8 mouse cellular contexts compared by ENCODE assay signal in the genomic region with DNA sequence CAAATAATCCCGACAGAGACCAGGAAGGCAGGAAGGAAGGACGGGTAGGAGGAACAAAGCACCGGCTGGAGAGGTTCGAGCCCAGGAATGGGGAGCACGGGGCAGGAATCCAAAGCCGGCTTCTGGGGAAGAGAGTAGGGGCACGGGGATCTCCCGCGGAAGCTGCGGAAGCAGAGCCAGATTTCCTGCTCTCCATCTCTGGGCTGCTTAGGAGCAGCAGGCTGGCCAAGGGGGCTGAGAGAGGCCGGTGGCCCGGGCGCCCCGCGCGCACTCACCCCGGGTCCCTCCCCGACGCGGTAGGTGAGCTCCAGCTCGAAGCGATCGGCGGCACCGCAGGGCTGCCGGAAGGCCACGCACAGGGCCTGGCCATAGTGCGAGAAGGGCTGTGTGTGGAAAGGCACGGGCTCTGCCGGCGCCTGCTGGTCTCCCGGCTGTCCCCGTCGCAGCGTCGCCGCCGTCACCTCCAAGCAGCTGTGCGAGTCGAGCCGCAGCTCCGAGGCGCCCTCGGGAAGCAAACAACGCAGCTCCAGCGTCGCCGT. TPM values are rescaled to one million over a fixed set of nuclear protein-coding genes. Genes with fewer than 3 reads are reported as not detected.
DNase-seq lines count a peak whose midpoint lies in the region; ATAC-seq and TF ChIP-seq lines count a peak whose summit lies in the region.

No protein-coding gene starts in this region.

- H3K4me3 ChIP-seq in lung, adult 2 months (replicated peaks; ENCODE audit: extremely low read depth, low read depth, low read length) = peak overlapping the region; percentile 89
- H3K4me3 ChIP-seq in forebrain, embryonic 13.5 days = peak overlapping the region; percentile 83
- H3K4me3 ChIP-seq in hindbrain, embryonic 15.5 days = peak overlapping the region; percentile 81
- peak overlapping the region; percentile 63 to 70 for H3K4me3 ChIP-seq in liver, embryonic 14.5 days (ENCODE audit: insufficient read depth in 1 of 2, low read depth in 2 of 2, low read length in 2 of 2)
- peak overlapping the region; percentile 80 for H3K4me3 ChIP-seq in neural tube, embryonic 13.5 days

- peak overlapping the region; percentile 87 for H3K4me2 ChIP-seq in forebrain, embryonic 13.5 days
- peak overlapping the region; percentile 83 for H3K4me2 ChIP-seq in hindbrain, embryonic 15.5 days
- H3K4me2 ChIP-seq in liver, embryonic 14.5 days (ENCODE audit: low read depth) = peak overlapping the region; percentile 86
- peak overlapping the region; percentile 66 for H3K4me2 ChIP-seq in neural tube, embryonic 13.5 days

- H3K36me3 ChIP-seq in forebrain, embryonic 13.5 days (ENCODE audit: poor library complexity, severe bottlenecking) = peaks cover 5% of the 10 kb centered on the region
- H3K36me3 ChIP-seq in hindbrain, embryonic 15.5 days = peaks cover 8% of the 10 kb centered on the region
- no peaks in the 10 kb centered on the region for H3K36me3 ChIP-seq in liver, embryonic 14.5 days (replicated peaks; ENCODE audit: control insufficient read depth, insufficient read depth, low read depth)
- H3K36me3 ChIP-seq in neural tube, embryonic 13.5 days = peaks cover 6% of the 10 kb centered on the region

- TF ChIP-seq CTCF in lung, adult 2 months (IDR thresholded peaks at IDR 0.05; ENCODE audit: insufficient read depth, low read length) = no peak
- no peak for TF ChIP-seq CTCF in liver, embryonic 14.5 days (IDR thresholded peaks at IDR 0.05; ENCODE audit: low read depth)

- under 1% methylated on average over 47 of the region's 48 CpGs for WGBS in lung, adult 2 months
- under 1% methylated on average over 48 of the region's 48 CpGs for WGBS in forebrain, embryonic 13.5 days
- 0% methylated on average over 35 of the region's 48 CpGs for WGBS in hindbrain, embryonic 15.5 days
- WGBS in liver, embryonic 14.5 days (ENCODE audit: insufficient replicate concordance) = under 1% methylated on average over 45 of the region's 48 CpGs
- under 1% methylated on average over 48 of the region's 48 CpGs for WGBS in neural tube, embryonic 13.5 days

- no peak for TF ChIP-seq POLR2A in lung, adult 2 months (IDR thresholded peaks at IDR 0.05; ENCODE audit: borderline replicate concordance, extremely low read depth, low read depth, low read length)

- H3K27me3 ChIP-seq in forebrain, embryonic 13.5 days = no peaks in the 10 kb centered on the region
- no peaks in the 10 kb centered on the region for H3K27me3 ChIP-seq in hindbrain, embryonic 15.5 days
- no peaks in the 10 kb centered on the region for H3K27me3 ChIP-seq in liver, embryonic 14.5 days (ENCODE audit: control insufficient read depth, insufficient read depth, low read length)
- no peaks in the 10 kb centered on the region for H3K27me3 ChIP-seq in neural tube, embryonic 13.5 days

- peaks cover 12% of the 10 kb centered on the region for H3K4me1 ChIP-seq in lung, adult 2 months (ENCODE audit: control insufficient read depth, insufficient read depth, low read length)
- peaks cover 28% of the 10 kb centered on the region for H3K4me1 ChIP-seq in forebrain, embryonic 13.5 days
- peaks cover 36% of the 10 kb centered on the region for H3K4me1 ChIP-seq in hindbrain, embryonic 15.5 days (replicated peaks)
- H3K4me1 ChIP-seq in liver, embryonic 14.5 days (replicated peaks; ENCODE audit: control insufficient read depth in 2 of 2, insufficient read depth in 2 of 2, low read length in 1 of 2) = peaks cover 0 to 5% of the 10 kb centered on the region in 2 experiments; a peak in 2 of 4 replicates
- peaks cover 31% of the 10 kb centered on the region for H3K4me1 ChIP-seq in neural tube, embryonic 13.5 days (replicated peaks)

- peak; percentile 32 for DNase-seq in lung, adult 2 months
- DNase-seq in lung, postnatal 25 days (ENCODE audit: low spot score) = no peak
- DNase-seq in ZHBTc4 (ENCODE audit: low read depth, low spot score) = peak; percentile 76
- no peak for DNase-seq in liver, embryonic 14.5 days (ENCODE audit: low read depth in 3 of 3, low spot score in 3 of 3)
- DNase-seq in spleen, postnatal 36 days (ENCODE audit: low spot score in 2 of 2) = no peak

- H3K9ac ChIP-seq in forebrain, embryonic 13.5 days = peak overlapping the region; percentile 94
- peak overlapping the region; percentile 92 for H3K9ac ChIP-seq in hindbrain, embryonic 15.5 days
- peak overlapping the region; percentile 40 for H3K9ac ChIP-seq in liver, embryonic 14.5 days (replicated peaks)
- H3K9ac ChIP-seq in neural tube, embryonic 13.5 days = peak overlapping the region; percentile 95

- H3K27ac ChIP-seq in forebrain, embryonic 13.5 days = peak overlapping the region; percentile 92
- peak overlapping the region; percentile 86 for H3K27ac ChIP-seq in hindbrain, embryonic 15.5 days (replicated peaks)
- H3K27ac ChIP-seq in liver, embryonic 14.5 days = peak overlapping the region; percentile 8; the same call in 1 of the 2 replicates
- H3K27ac ChIP-seq in neural tube, embryonic 13.5 days (replicated peaks) = peak overlapping the region; percentile 90

- no peaks in the 10 kb centered on the region for H3K9me3 ChIP-seq in forebrain, embryonic 13.5 days (replicated peaks)
- H3K9me3 ChIP-seq in hindbrain, embryonic 15.5 days = no peaks in the 10 kb centered on the region
- no peaks in the 10 kb centered on the region for H3K9me3 ChIP-seq in liver, embryonic 14.5 days (ENCODE audit: control insufficient read depth, low read length)
- H3K9me3 ChIP-seq in neural tube, embryonic 13.5 days = no peaks in the 10 kb centered on the region

- ATAC-seq in forebrain, embryonic 13.5 days = peak; percentile 84
- ATAC-seq in hindbrain, embryonic 15.5 days (ENCODE audit: low FRiP score, low read depth) = peak; percentile 76
- ATAC-seq in liver, embryonic 14.5 days (ENCODE audit: insufficient read depth) = peak; percentile 67
- peak; percentile 87 for ATAC-seq in neural tube, embryonic 13.5 days (ENCODE audit: low read depth)

- TF ChIP-seq EP300 in liver, embryonic 14.5 days (IDR thresholded peaks at IDR 0.05; ENCODE audit: low read depth) = no peak

RNA-seq across cellular contexts. Expression of a gene that starts 0.5 kb away (rescaled TPM):
- 34.5 and 38.1 TPM in 2 replicates for polyA plus RNA-seq in lung, adult 2 months (2012; rRNA removed)
- polyA plus RNA-seq in forebrain, embryonic 13.5 days (2015; fragmentation: Nextera tagmentation; extraction: Ambion mirVana) = 86.2 and 90.3 TPM in 2 replicates
- polyA plus RNA-seq in hindbrain, embryonic 15.5 days (2015; fragmentation: Nextera tagmentation; extraction: Ambion mirVana) = 102 and 106 TPM in 2 replicates
- 7.3 and 8.4 TPM in 2 replicates for polyA plus RNA-seq in liver, embryonic 14.5 days (2012; rRNA removed)
- polyA plus RNA-seq in liver, embryonic 14.5 days (2014; fragmentation: Nextera tagmentation; extraction: Ambion mirVana) = 23.0 and 24.2 TPM in 2 replicates
- 104 and 106 TPM in 2 replicates for polyA plus RNA-seq in neural tube, embryonic 13.5 days (2015; fragmentation: Nextera tagmentation; extraction: Ambion mirVana)

RNA-seq across cellular contexts. Expression of a gene that starts 25.0 kb away (rescaled TPM):
- polyA plus RNA-seq in lung, adult 2 months (2012; rRNA removed) = 19.2 and 19.5 TPM in 2 replicates
- 0.22 and 0.34 TPM in 2 replicates for polyA plus RNA-seq in forebrain, embryonic 13.5 days (2015; fragmentation: Nextera tagmentation; extraction: Ambion mirVana)
- 0.45 and 0.62 TPM in 2 replicates for polyA plus RNA-seq in hindbrain, embryonic 15.5 days (2015; fragmentation: Nextera tagmentation; extraction: Ambion mirVana)
- polyA plus RNA-seq in liver, embryonic 14.5 days (2012; rRNA removed) = 0.57 and 0.58 TPM in 2 replicates
- 0.43 and 0.61 TPM in 2 replicates for polyA plus RNA-seq in liver, embryonic 14.5 days (2014; fragmentation: Nextera tagmentation; extraction: Ambion mirVana)
- 0.52 and 0.59 TPM in 2 replicates for polyA plus RNA-seq in neural tube, embryonic 13.5 days (2015; fragmentation: Nextera tagmentation; extraction: Ambion mirVana)

RNA-seq across cellular contexts. Expression of a gene that starts 30.2 kb away (rescaled TPM):
- polyA plus RNA-seq in lung, adult 2 months (2012; rRNA removed) = 29.6 and 51.9 TPM in 2 replicates
- polyA plus RNA-seq in forebrain, embryonic 13.5 days (2015; fragmentation: Nextera tagmentation; extraction: Ambion mirVana) = 167 and 179 TPM in 2 replicates
- 159 and 171 TPM in 2 replicates for polyA plus RNA-seq in hindbrain, embryonic 15.5 days (2015; fragmentation: Nextera tagmentation; extraction: Ambion mirVana)
- polyA plus RNA-seq in liver, embryonic 14.5 days (2012; rRNA removed) = 15.4 and 26.0 TPM in 2 replicates
- 136 and 146 TPM in 2 replicates for polyA plus RNA-seq in liver, embryonic 14.5 days (2014; fragmentation: Nextera tagmentation; extraction: Ambion mirVana)
- polyA plus RNA-seq in neural tube, embryonic 13.5 days (2015; fragmentation: Nextera tagmentation; extraction: Ambion mirVana) = 160 and 166 TPM in 2 replicates

RNA-seq across cellular contexts. Expression of a gene that starts 41.3 kb away (rescaled TPM):
- polyA plus RNA-seq in lung, adult 2 months (2012; rRNA removed) = 9.3 and 12.9 TPM in 2 replicates
- polyA plus RNA-seq in forebrain, embryonic 13.5 days (2015; fragmentation: Nextera tagmentation; extraction: Ambion mirVana) = 0.22 and 0.30 TPM in 2 replicates
- 0.35 and 0.47 TPM in 2 replicates for polyA plus RNA-seq in hindbrain, embryonic 15.5 days (2015; fragmentation: Nextera tagmentation; extraction: Ambion mirVana)
- polyA plus RNA-seq in liver, embryonic 14.5 days (2012; rRNA removed) = 0.05 and 0.08 TPM in 2 replicates
- polyA plus RNA-seq in liver, embryonic 14.5 days (2014; fragmentation: Nextera tagmentation; extraction: Ambion mirVana) = 0.04 and 0.10 TPM in 2 replicates
- polyA plus RNA-seq in neural tube, embryonic 13.5 days (2015; fragmentation: Nextera tagmentation; extraction: Ambion mirVana) = 0.31 and 0.33 TPM in 2 replicates

Comparison
In these comparisons a context has a peak if more than half of its experiments do, and no peak if none do; other contexts are left out.
1. DNase-seq: peak in lung, adult 2 months (single experiment) and ZHBTc4 (single experiment); none in lung, postnatal 25 days (single experiment), liver, embryonic 14.5 days (0 of 3) and spleen, postnatal 36 days (0 of 2).
2. H3K27ac ChIP-seq: peak in every context shown above with its lines; median percentile 92 in forebrain, embryonic 13.5 days; 90 in neural tube, embryonic 13.5 days; 86 in hindbrain, embryonic 15.5 days; 8 in liver, embryonic 14.5 days.
3. H3K9ac ChIP-seq: peak in every context shown above with its lines; median percentile 95 in neural tube, embryonic 13.5 days; 94 in forebrain, embryonic 13.5 days; 92 in hindbrain, embryonic 15.5 days; 40 in liver, embryonic 14.5 days.
4. RNA of a gene that starts 25.0 kb away (polyA plus RNA-seq): 19.2 to 19.5 TPM in lung, adult 2 months; 0.43 to 0.61 TPM in liver, embryonic 14.5 days, 0.52 to 0.59 TPM in neural tube, embryonic 13.5 days, 0.45 to 0.62 TPM in hindbrain, embryonic 15.5 days and 0.22 to 0.34 TPM in forebrain, embryonic 13.5 days; every median in the first group is over 10 times any median in the second.
5. Peak in every context shown above with its lines, with median percentiles within 50 percentile points of each other: H3K4me3 ChIP-seq, ATAC-seq and H3K4me2 ChIP-seq.